Mouse (Mus musculus): ENCODE measurements around the gene Haus4.
A peak's percentile ranks its signal among the peaks of the same experiment; 100 is the strongest.

- peak; percentile 24; the same call in 1 of the 2 replicates for TF ChIP-seq CTCF (IDR thresholded peaks at IDR 0.05; ENCODE audit: borderline replicate concordance, control insufficient read depth, extremely low read depth, insufficient read depth, low read length, poor library complexity)
- no peak for TF ChIP-seq POLR2A (IDR thresholded peaks at IDR 0.05; ENCODE audit: control insufficient read depth, extremely low read depth, insufficient read depth, low read length, poor library complexity)
Measured at GRCm38 (mm10) chr14:54528446-54529111, 25.8 kb downstream of the Haus4 start.
